8 mouse cellular contexts compared by ENCODE assay signal in genomic region chr4:155811929-155812664, GRCm38 (mm10). TPM values are rescaled to one million over a fixed set of nuclear protein-coding genes. Genes with fewer than 3 reads are reported as not detected.
DNase-seq lines count a peak whose midpoint lies in the region; ATAC-seq and TF ChIP-seq lines count a peak whose summit lies in the region.

TSS of gene Ccnl2 (plus strand) at chr4:155812489.

- DNase-seq in CD4-positive helper T cell, adult 2 months (ENCODE audit: low read depth, low spot score) = peak; percentile 100
- peak; percentile 92 for DNase-seq in brain, embryonic 18.5 days (ENCODE audit: low read depth, low spot score)
- peak; percentile 95 for DNase-seq in kidney, postnatal 0 days (ENCODE audit: low spot score)
- DNase-seq in liver, embryonic 11.5 days (ENCODE audit: low spot score) = peak; percentile 95
- DNase-seq in naive thymus-derived CD4-positive, alpha-beta T cell, adult 2 months (ENCODE audit: low read depth) = peak; percentile 99

- peaks cover 75% of the 10 kb centered on the region for H3K36me3 ChIP-seq in heart, embryonic 12.5 days
- peaks cover 54% of the 10 kb centered on the region for H3K36me3 ChIP-seq in kidney, postnatal 0 days (ENCODE audit: insufficient read depth, low read length)
- H3K36me3 ChIP-seq in liver, embryonic 11.5 days (ENCODE audit: control insufficient read depth, insufficient read depth, low read length) = peaks cover 50% of the 10 kb centered on the region
- H3K36me3 ChIP-seq in stomach, embryonic 14.5 days (ENCODE audit: control insufficient read depth, insufficient read depth, low read length) = peaks cover 62% of the 10 kb centered on the region

- H3K9me3 ChIP-seq in heart, embryonic 12.5 days (replicated peaks) = no peaks in the 10 kb centered on the region
- H3K9me3 ChIP-seq in kidney, postnatal 0 days (replicated peaks; ENCODE audit: low read length) = no peaks in the 10 kb centered on the region
- H3K9me3 ChIP-seq in liver, embryonic 11.5 days (ENCODE audit: control insufficient read depth, low read length) = no peaks in the 10 kb centered on the region
- H3K9me3 ChIP-seq in stomach, embryonic 14.5 days (ENCODE audit: control insufficient read depth, low read depth, low read length) = no peaks in the 10 kb centered on the region

- H3K27me3 ChIP-seq in heart, embryonic 12.5 days (replicated peaks) = no peaks in the 10 kb centered on the region
- H3K27me3 ChIP-seq in kidney, postnatal 0 days (ENCODE audit: insufficient read depth, low read length) = no peaks in the 10 kb centered on the region
- no peaks in the 10 kb centered on the region for H3K27me3 ChIP-seq in liver, embryonic 11.5 days (replicated peaks; ENCODE audit: control insufficient read depth, insufficient read depth, low read length)
- H3K27me3 ChIP-seq in stomach, embryonic 14.5 days (ENCODE audit: control insufficient read depth, insufficient read depth, low read length) = no peaks in the 10 kb centered on the region

- H3K4me1 ChIP-seq in heart, embryonic 12.5 days (replicated peaks) = peaks cover 30% of the 10 kb centered on the region
- H3K4me1 ChIP-seq in kidney, postnatal 0 days (replicated peaks; ENCODE audit: insufficient read depth, low read length) = peaks cover 9% of the 10 kb centered on the region
- H3K4me1 ChIP-seq in liver, embryonic 11.5 days (replicated peaks; ENCODE audit: control insufficient read depth, insufficient read depth, low read length) = peaks cover 18% of the 10 kb centered on the region; the same call in 1 of the 2 replicates
- 0 out of 2 replicates have a peak, but pooled peaks cover 16% of the 10 kb centered on the region for H3K4me1 ChIP-seq in stomach, embryonic 14.5 days (ENCODE audit: control insufficient read depth, insufficient read depth, low read length)

- H3K4me3 ChIP-seq in heart, embryonic 12.5 days = peak within 1 kb of the TSS; percentile 96
- peak within 1 kb of the TSS; percentile 99 for H3K4me3 ChIP-seq in kidney, postnatal 0 days (replicated peaks; ENCODE audit: low read depth, low read length)
- H3K4me3 ChIP-seq in liver, embryonic 11.5 days (ENCODE audit: low read depth, low read length) = peak within 1 kb of the TSS; percentile 95
- H3K4me3 ChIP-seq in stomach, embryonic 14.5 days (ENCODE audit: low read depth, low read length) = peak within 1 kb of the TSS; percentile 100

- H3K27ac ChIP-seq in heart, embryonic 12.5 days (ENCODE audit: poor library complexity, severe bottlenecking) = peak within 1 kb of the TSS; percentile 91
- peak within 1 kb of the TSS; percentile 87 for H3K27ac ChIP-seq in kidney, postnatal 0 days
- H3K27ac ChIP-seq in liver, embryonic 11.5 days (ENCODE audit: low read depth, low read length) = peak within 1 kb of the TSS; percentile 87
- H3K27ac ChIP-seq in stomach, embryonic 14.5 days (ENCODE audit: low read length) = peak within 1 kb of the TSS; percentile 93

- H3K4me2 ChIP-seq in heart, embryonic 12.5 days = peak within 1 kb of the TSS; percentile 92
- peak within 1 kb of the TSS; percentile 90 for H3K4me2 ChIP-seq in kidney, postnatal 0 days (ENCODE audit: low read length)
- peak within 1 kb of the TSS; percentile 78 for H3K4me2 ChIP-seq in liver, embryonic 11.5 days
- H3K4me2 ChIP-seq in stomach, embryonic 14.5 days (replicated peaks; ENCODE audit: low read depth, low read length) = peak within 1 kb of the TSS; percentile 91

- TF ChIP-seq CTCF in kidney, postnatal 0 days (IDR thresholded peaks at IDR 0.05; ENCODE audit: low read depth) = no peak

- H3K9ac ChIP-seq in heart, embryonic 12.5 days = peak within 1 kb of the TSS; percentile 99
- peak within 1 kb of the TSS; percentile 99 for H3K9ac ChIP-seq in kidney, postnatal 0 days (ENCODE audit: low read depth, low read length)
- H3K9ac ChIP-seq in liver, embryonic 11.5 days (ENCODE audit: low read depth, low read length) = peak within 1 kb of the TSS; percentile 98
- peak within 1 kb of the TSS; percentile 100 for H3K9ac ChIP-seq in stomach, embryonic 14.5 days (replicated peaks; ENCODE audit: low read depth, low read length)

- ATAC-seq in erythroid progenitor cell, adult 5-6 weeks (replicated peaks; ENCODE audit: low FRiP score, poor library complexity, severe bottlenecking) = peak; percentile 99
- ATAC-seq in heart, embryonic 12.5 days (ENCODE audit: insufficient number of reproducible peaks, low FRiP score) = peak; percentile 100
- peak; percentile 98 for ATAC-seq in kidney, postnatal 0 days (replicated peaks; ENCODE audit: low FRiP score, low read depth)
- ATAC-seq in liver, embryonic 11.5 days (replicated peaks; ENCODE audit: low FRiP score) = peak; percentile 99
- ATAC-seq in stomach, embryonic 14.5 days (ENCODE audit: insufficient number of reproducible peaks, insufficient read depth, low FRiP score, low read depth) = peak; percentile 98

- under 1% methylated on average over 60 of the region's 60 CpGs for WGBS in heart, embryonic 12.5 days
- under 1% methylated on average over 51 of the region's 60 CpGs for WGBS in kidney, postnatal 0 days
- under 1% methylated on average over 60 of the region's 60 CpGs for WGBS in liver, embryonic 11.5 days
- WGBS in stomach, embryonic 14.5 days = under 1% methylated on average over 59 of the region's 60 CpGs

RNA-seq across cellular contexts. Expression of gene Ccnl2, which starts in this region (rescaled TPM):
- 258 and 265 TPM in 2 replicates for total RNA-seq in erythroid progenitor cell, adult 5-6 weeks (2015; ENCODE audit: low replicate concordance)
- 262 and 283 TPM in 2 replicates for total RNA-seq in erythroid progenitor cell, adult 5-6 weeks (2017; ENCODE audit: low replicate concordance)
- polyA plus RNA-seq in heart, embryonic 12.5 days (2016; fragmentation: Nextera tagmentation; extraction: Ambion mirVana) = 137 TPM in 2 replicates
- polyA plus RNA-seq in kidney, postnatal 0 days (2015; fragmentation: Nextera tagmentation; extraction: Ambion mirVana) = 103 and 109 TPM in 2 replicates
- polyA plus RNA-seq in liver, embryonic 11.5 days (2014; fragmentation: Nextera tagmentation; extraction: Ambion mirVana) = 132 and 140 TPM in 2 replicates
- 193 and 209 TPM in 2 replicates for polyA plus RNA-seq in stomach, embryonic 14.5 days (2014; fragmentation: Nextera tagmentation; extraction: Ambion mirVana)

Comparison
In these comparisons a context has a peak if more than half of its experiments do, and no peak if none do; other contexts are left out.
1. Peak in every context shown above with its lines: DNase-seq, ATAC-seq, H3K4me3 ChIP-seq and H3K27ac ChIP-seq.